ENCODE assay signal across 13 mouse cellular contexts in genomic region chr1:162620487-162620886, GRCm38 (mm10). TPM values are rescaled to one million over a fixed set of nuclear protein-coding genes. Genes with fewer than 3 reads are reported as not detected.
DNase-seq lines count a peak whose midpoint lies in the region; ATAC-seq and TF ChIP-seq lines count a peak whose summit lies in the region.
"Had no signal": no experiment of that assay in that cellular context is flagged by ENCODE, and none has a peak within 500 bp of the region (broad histone marks: within the 10 kb centered on the region; RNA-seq: fewer than 3 reads in every experiment).

No protein-coding gene starts in this region.

- peak; percentile 54 for TF ChIP-seq CTCF in lung, embryonic 14.5 days (IDR thresholded peaks at IDR 0.05; ENCODE audit: low read depth)
- peak; percentile 56; the same call in 1 of the 2 replicates for TF ChIP-seq CTCF in small intestine, adult 2 months (IDR thresholded peaks at IDR 0.05; ENCODE audit: extremely low read depth, insufficient read length, insufficient replicate concordance, low read depth, low read length)

- H3K36me3 ChIP-seq in embryonic facial prominence, embryonic 11.5 days (replicated peaks; ENCODE audit: control insufficient read depth, insufficient read depth, low read depth, low read length) = no peaks in the 10 kb centered on the region
- no peaks in the 10 kb centered on the region for H3K36me3 ChIP-seq in embryonic facial prominence, embryonic 10.5 days (replicated peaks)
- H3K36me3 ChIP-seq in lung, embryonic 14.5 days (ENCODE audit: insufficient read depth) = no peaks in the 10 kb centered on the region
- no peaks in the 10 kb centered on the region for H3K36me3 ChIP-seq in small intestine, adult 2 months (ENCODE audit: control insufficient read depth, insufficient read depth, low read length)
- H3K36me3 ChIP-seq: embryonic facial prominence, embryonic 13.5 days; limb, embryonic 13.5 days; midbrain, embryonic 10.5 days had no signal

- DNase-seq in embryonic facial prominence, embryonic 11.5 days (ENCODE audit: low spot score) = peak; percentile 12
- DNase-seq in embryonic facial prominence, embryonic 10.5 days (ENCODE audit: low spot score) = no peak
- peak; percentile 14 for DNase-seq in lung, embryonic 14.5 days
- no peak for DNase-seq in lung, postnatal 36 days
- DNase-seq in ZHBTc4 (ENCODE audit: low read depth, low spot score) = peak; percentile 60
- no peak for DNase-seq in kidney, adult 11 months
- DNase-seq: heart, postnatal 4 days had no signal

- no peak for ATAC-seq in embryonic facial prominence, embryonic 11.5 days (replicated peaks; ENCODE audit: insufficient number of reproducible peaks, low FRiP score, low TSS enrichment, low read depth)
- no peak for ATAC-seq in lung, embryonic 14.5 days (ENCODE audit: insufficient read depth)
- ATAC-seq in monocyte, adult 5-6 weeks (replicated peaks; ENCODE audit: insufficient number of reproducible peaks, low FRiP score, low TSS enrichment, poor library complexity, severe bottlenecking) = no peak

- no peaks in the 10 kb centered on the region for H3K9me3 ChIP-seq in embryonic facial prominence, embryonic 11.5 days (replicated peaks; ENCODE audit: control insufficient read depth, low read length)
- H3K9me3 ChIP-seq in embryonic facial prominence, embryonic 10.5 days = no peaks in the 10 kb centered on the region
- no peaks in the 10 kb centered on the region for H3K9me3 ChIP-seq in lung, embryonic 14.5 days (ENCODE audit: low read depth, low read length)
- H3K9me3 ChIP-seq: embryonic facial prominence, embryonic 13.5 days; limb, embryonic 13.5 days; midbrain, embryonic 10.5 days had no signal

- no peak overlapping the region for H3K4me3 ChIP-seq in embryonic facial prominence, embryonic 11.5 days (ENCODE audit: low read depth, low read length)
- H3K4me3 ChIP-seq in embryonic facial prominence, embryonic 10.5 days = no peak overlapping the region
- H3K4me3 ChIP-seq in lung, embryonic 14.5 days (ENCODE audit: low read depth, low read length) = no peak overlapping the region
- no peak overlapping the region for H3K4me3 ChIP-seq in small intestine, adult 2 months (ENCODE audit: low read depth, low read length)
- H3K4me3 ChIP-seq: embryonic facial prominence, embryonic 13.5 days; limb, embryonic 13.5 days; midbrain, embryonic 10.5 days had no signal

- 66% methylated on average over 4 of the region's 4 CpGs for WGBS in embryonic facial prominence, embryonic 11.5 days
- WGBS in embryonic facial prominence, embryonic 10.5 days = 68% methylated on average over 4 of the region's 4 CpGs
- 68% methylated on average over 4 of the region's 4 CpGs for WGBS in lung, embryonic 14.5 days
- WGBS in small intestine, adult 2 months = 70% methylated on average over 4 of the region's 4 CpGs

- H3K9ac ChIP-seq in embryonic facial prominence, embryonic 11.5 days (replicated peaks; ENCODE audit: low read length) = no peak overlapping the region
- H3K9ac ChIP-seq in lung, embryonic 14.5 days = no peak overlapping the region
- H3K9ac ChIP-seq: embryonic facial prominence, embryonic 13.5 days; limb, embryonic 13.5 days had no signal

- H3K27ac ChIP-seq in embryonic facial prominence, embryonic 11.5 days (replicated peaks; ENCODE audit: low read depth, low read length) = no peak overlapping the region
- H3K27ac ChIP-seq in embryonic facial prominence, embryonic 10.5 days (replicated peaks) = no peak overlapping the region
- no peak overlapping the region for H3K27ac ChIP-seq in lung, embryonic 14.5 days (ENCODE audit: low read depth)
- no peak overlapping the region for H3K27ac ChIP-seq in small intestine, adult 2 months (ENCODE audit: insufficient read depth, low read depth, low read length)
- H3K27ac ChIP-seq: embryonic facial prominence, embryonic 13.5 days; limb, embryonic 13.5 days; midbrain, embryonic 10.5 days had no signal

- no peaks in the 10 kb centered on the region for H3K27me3 ChIP-seq in embryonic facial prominence, embryonic 11.5 days (ENCODE audit: control insufficient read depth, insufficient read depth, low read length)
- no peaks in the 10 kb centered on the region for H3K27me3 ChIP-seq in embryonic facial prominence, embryonic 10.5 days (replicated peaks; ENCODE audit: low read depth, poor library complexity, severe bottlenecking)
- no peaks in the 10 kb centered on the region for H3K27me3 ChIP-seq in lung, embryonic 14.5 days (ENCODE audit: insufficient read depth, low read length)
- H3K27me3 ChIP-seq in small intestine, adult 2 months (ENCODE audit: control insufficient read depth, insufficient read depth, low read length) = no peaks in the 10 kb centered on the region
- H3K27me3 ChIP-seq: embryonic facial prominence, embryonic 13.5 days; limb, embryonic 13.5 days had no signal

- H3K4me2 ChIP-seq in embryonic facial prominence, embryonic 11.5 days (ENCODE audit: low read depth, low read length) = no peak overlapping the region
- H3K4me2 ChIP-seq in lung, embryonic 14.5 days = no peak overlapping the region
- H3K4me2 ChIP-seq: embryonic facial prominence, embryonic 13.5 days; limb, embryonic 13.5 days had no signal

- no peak for TF ChIP-seq POLR2A in small intestine, adult 2 months (IDR thresholded peaks at IDR 0.05; ENCODE audit: low read depth, low read length)

- H3K4me1 ChIP-seq in embryonic facial prominence, embryonic 11.5 days (ENCODE audit: control insufficient read depth, insufficient read depth, low read length) = no peaks in the 10 kb centered on the region
- H3K4me1 ChIP-seq in embryonic facial prominence, embryonic 10.5 days = peaks cover 7% of the 10 kb centered on the region
- H3K4me1 ChIP-seq in lung, embryonic 14.5 days (ENCODE audit: insufficient read depth) = no peaks in the 10 kb centered on the region
- H3K4me1 ChIP-seq in small intestine, adult 2 months (ENCODE audit: control insufficient read depth, insufficient read depth, insufficient read length, low read length) = no peaks in the 10 kb centered on the region
- H3K4me1 ChIP-seq: embryonic facial prominence, embryonic 13.5 days; limb, embryonic 13.5 days had no signal

RNA-seq across cellular contexts. Expression of gene Myoc, which starts 18.5 kb away (rescaled TPM):
- 0.10 TPM in 1 of 2 replicates, not detected in the other for polyA plus RNA-seq in embryonic facial prominence, embryonic 11.5 days (2014; fragmentation: Nextera tagmentation; extraction: Ambion mirVana)
- not detected in 2 replicates for polyA plus RNA-seq in embryonic facial prominence, embryonic 10.5 days (2016; fragmentation: Nextera tagmentation; extraction: Ambion mirVana)
- not detected in 2 replicates for polyA plus RNA-seq in lung, embryonic 14.5 days (2014; fragmentation: Nextera tagmentation; extraction: Ambion mirVana)
- polyA plus RNA-seq in small intestine, adult 2 months (2012; rRNA removed) = 0.09 TPM in 1 of 2 replicates, not detected in the other
- total RNA-seq in monocyte, adult 5-6 weeks (2017) = 0.19 to 0.43 TPM in 2 of 3 replicates, not detected in the other
- total RNA-seq: neutrophil, adult 5-6 weeks had no signal
- polyA plus RNA-seq: embryonic facial prominence, embryonic 13.5 days; midbrain, embryonic 10.5 days had no signal

RNA-seq across cellular contexts. Expression of gene Myocos, which starts 37.5 kb away (rescaled TPM):
- polyA plus RNA-seq in embryonic facial prominence, embryonic 11.5 days (2014; fragmentation: Nextera tagmentation; extraction: Ambion mirVana) = not detected in 2 replicates
- not detected in 2 replicates for polyA plus RNA-seq in embryonic facial prominence, embryonic 10.5 days (2016; fragmentation: Nextera tagmentation; extraction: Ambion mirVana)
- polyA plus RNA-seq in lung, embryonic 14.5 days (2014; fragmentation: Nextera tagmentation; extraction: Ambion mirVana) = not detected in 2 replicates
- polyA plus RNA-seq in small intestine, adult 2 months (2012; rRNA removed) = not detected in 2 replicates
- total RNA-seq in monocyte, adult 5-6 weeks (2017) = not detected in 3 replicates
- total RNA-seq: heart, postnatal 4 days; neutrophil, adult 5-6 weeks had no signal
- polyA plus RNA-seq: embryonic facial prominence, embryonic 13.5 days; limb, embryonic 13.5 days; midbrain, embryonic 10.5 days had no signal

RNA-seq across cellular contexts. Expression of gene Vamp4, which starts 50.2 kb away (rescaled TPM):
- 73.0 and 82.1 TPM in 2 replicates for polyA plus RNA-seq in embryonic facial prominence, embryonic 11.5 days (2014; fragmentation: Nextera tagmentation; extraction: Ambion mirVana)
- 51.4 and 54.7 TPM in 2 replicates for polyA plus RNA-seq in embryonic facial prominence, embryonic 10.5 days (2016; fragmentation: Nextera tagmentation; extraction: Ambion mirVana)
- polyA plus RNA-seq in lung, embryonic 14.5 days (2014; fragmentation: Nextera tagmentation; extraction: Ambion mirVana) = 48.3 and 48.4 TPM in 2 replicates
- polyA plus RNA-seq in small intestine, adult 2 months (2012; rRNA removed) = 2.8 and 6.6 TPM in 2 replicates
- total RNA-seq in monocyte, adult 5-6 weeks (2017) = 94.8 to 131 TPM (median 105 TPM) in 3 replicates

Comparison
In these comparisons a context has a peak if more than half of its experiments do, and no peak if none do; other contexts are left out.
1. DNase-seq: peak in embryonic facial prominence, embryonic 11.5 days (single experiment), lung, embryonic 14.5 days (single experiment) and ZHBTc4 (single experiment); none in embryonic facial prominence, embryonic 10.5 days (single experiment), lung, postnatal 36 days (single experiment) and kidney, adult 11 months (single experiment).